Mouse (Mus musculus): ENCODE results near the gene Tns3.

DNA sequence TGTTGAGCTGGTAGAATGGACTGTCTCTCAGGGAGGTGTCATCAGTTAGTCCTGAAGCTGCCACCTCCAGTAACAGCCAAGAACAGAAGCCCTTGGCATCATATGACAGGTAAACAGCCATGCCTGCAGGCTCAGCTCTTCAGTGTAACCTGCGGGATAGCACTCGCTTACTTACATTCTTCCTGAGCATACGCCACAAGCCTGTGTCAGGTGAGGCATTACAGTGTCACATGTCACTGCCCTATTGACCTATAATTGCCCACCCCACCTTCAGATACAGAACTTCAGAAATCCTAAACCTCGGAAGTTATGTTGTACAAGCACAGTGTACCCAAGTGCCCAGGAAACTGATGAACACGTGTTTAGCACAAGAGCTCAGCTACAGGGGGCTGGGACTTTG is 68.7 kb downstream of the Tns3 start:
- TF ChIP-seq POLR2A (IDR thresholded peaks at IDR 0.05; ENCODE audit: insufficient read length, low read depth) (no peak), MAX (IDR thresholded peaks at IDR 0.05; ENCODE audit: low read depth) (no peak), MYOD1 (IDR thresholded peaks at IDR 0.05; ENCODE audit: control insufficient read depth in 1 of 3, insufficient read length in 2 of 3, low read depth in 2 of 3) (no peak), E2F4 (IDR thresholded peaks at IDR 0.05; ENCODE audit: insufficient read depth) (no peak), TCF12 (IDR thresholded peaks at IDR 0.05; ENCODE audit: insufficient read depth, poor library complexity, severe bottlenecking) (no peak), USF1 (IDR thresholded peaks at IDR 0.05; ENCODE audit: low read depth) (no peak)
